Mouse (Mus musculus) adrenal gland, adult 10 weeks (tissue): ENCODE data around the gene Tgm4. TPM values are rescaled to one million over a fixed set of nuclear protein-coding genes. Genes with fewer than 3 reads are reported as not detected.

ENCODE experiments used
- polyA plus RNA-seq: library from polyadenylated mRNA; stranded (reverse); fragments of 350-450 nt; fragmentation: Illumina TruSeq; extraction: RNeasy Lipid Tissue Mini Kit (QIAGEN cat#74804); gene quantifications from one replicate; pipeline ENCODE4 v1.2.3, GENCODE M21; 2014; ENCODE audit warnings: low read depth, low replicate concordance

Tgm4 gene
- not detected for polyA plus RNA-seq

GRCm38 (mm10) chr9:123034426-123034825 lies at the start of gene Tgm4:
TSS of gene Tgm4 (plus strand) at chr9:123034726.

GRCm38 (mm10) chr9:123020995-123021631 lies 13.4 kb upstream of the Tgm4 start, which contains the start of gene Tmem42:
TSS of gene Tmem42 (plus strand) at chr9:123021326.

GRCm38 (mm10) chr9:123112805-123113521 lies 78.4 kb downstream of the Tgm4 start, which contains the start of the genes Zdhhc3 and Exosc7:
TSS of gene Zdhhc3 (minus strand) at chr9:123113205.
TSS of gene Exosc7 (plus strand) at chr9:123113215.

Other genes starting within 250 kb of the Tgm4 start
- gene Tcaim, start 229.2 kb upstream of the Tgm4 start, polyA plus RNA-seq, result 53.7 TPM
- not detected for gene Gm35549, start 190.7 kb upstream of the Tgm4 start, polyA plus RNA-seq
- gene Zfp445, start 168.7 kb upstream of the Tgm4 start, polyA plus RNA-seq, result 173 TPM
- gene Zkscan7, start 149.0 kb upstream of the Tgm4 start, polyA plus RNA-seq, result 21.9 TPM
- gene Zfp105, start 111.7 kb upstream of the Tgm4 start, polyA plus RNA-seq, result 6.7 TPM
- gene 1110059G10Rik, start 83.7 kb upstream of the Tgm4 start, polyA plus RNA-seq, result 109 TPM
- 5.4 TPM for gene Kif15, start 83.7 kb upstream of the Tgm4 start, polyA plus RNA-seq
- gene Tmem42, start 13.4 kb upstream of the Tgm4 start, polyA plus RNA-seq, result 15.1 TPM
- 50.1 TPM for gene Zdhhc3, start 78.5 kb downstream of the Tgm4 start, polyA plus RNA-seq
- 9.0 TPM for gene Exosc7, start 78.5 kb downstream of the Tgm4 start, polyA plus RNA-seq
- not detected for gene Clec3b, start 116.2 kb downstream of the Tgm4 start, polyA plus RNA-seq
- 0.17 TPM for gene Cdcp1, start 181.3 kb downstream of the Tgm4 start, polyA plus RNA-seq
- gene Tmem158, start 226.0 kb downstream of the Tgm4 start, polyA plus RNA-seq, result 13.2 TPM